Mouse (Mus musculus) midbrain, postnatal 0 days (tissue): ENCODE measurements at regions not wholly inside any gene's neighbourhood (a gene's known extent, or its start where the extent isn't known, plus 50 kb on each side); places are given as distances from the start of the nearest gene placed in this dataset.
A peak's percentile ranks its signal among the peaks of the same experiment; 100 is the strongest.

Experiments used
- ATAC-seq: fragments of 200-750 bp; cut with Nextera tagmentation; 2 replicates; pipeline ENCODE4 v1.8.0; 2017; ENCODE audit warnings: moderate number of reproducible peaks, mild to moderate bottlenecking, moderate TSS enrichment, moderate library complexity; ENCODE audit not compliant: low FRiP score
- DNase-seq: peaks from one replicate; pipeline ENCODE4 v3.0.0-alpha.2; 2015; ENCODE audit warnings: low spot score
- H3K27ac ChIP-seq: fragments of 300-500 bp; sonication (generic); 2 replicates; pipeline ENCODE4 v1.5.1; 2014; ENCODE audit warnings: low read depth, mild to moderate bottlenecking, low read length, mixed read lengths
- H3K27me3 ChIP-seq: fragments of 300-500 bp; sonication (generic); 2 replicates; pipeline ENCODE4 v1.6.1; 2014; ENCODE audit warnings: low read length, control low read depth, mixed read lengths; ENCODE audit not compliant: insufficient read depth
- H3K36me3 ChIP-seq: fragments of 300-500 bp; sonication (generic); 2 replicates; pipeline ENCODE4 v1.6.1; 2014; ENCODE audit warnings: low read length, control low read depth, mixed read lengths; ENCODE audit not compliant: insufficient read depth
- H3K4me1 ChIP-seq: fragments of 300-500 bp; sonication (generic); 2 replicates; pipeline ENCODE4 v1.6.1; 2014; ENCODE audit warnings: mild to moderate bottlenecking, control low read depth, antibody characterized with exemption, low read length, mixed read lengths; ENCODE audit not compliant: insufficient read depth
- H3K4me2 ChIP-seq: fragments of 300-500 bp; sonication (generic); 2 replicates; pipeline ENCODE4 v1.6.1; 2014; ENCODE audit warnings: low read depth, mild to moderate bottlenecking, low read length, mixed read lengths; ENCODE audit not compliant: poor library complexity, severe bottlenecking
- H3K4me3 ChIP-seq: fragments of 300-500 bp; sonication (generic); 2 replicates; pipeline ENCODE4 v1.5.1; 2014; ENCODE audit warnings: low read depth, mild to moderate bottlenecking, low read length, moderate library complexity
- H3K9ac ChIP-seq: fragments of 300-500 bp; sonication (generic); replicated peaks from 2 replicates; pipeline ENCODE4 v1.6.1; 2014; ENCODE audit warnings: mild to moderate bottlenecking, low read length, moderate library complexity, mixed read lengths; ENCODE audit not compliant: poor library complexity, severe bottlenecking
- H3K9me3 ChIP-seq: fragments of 300-500 bp; sonication (generic); 2 replicates; pipeline ENCODE4 v1.6.1; 2016; ENCODE audit warnings: low read length, control low read depth
- CTCF ChIP-seq: IDR thresholded peaks from 2 replicates; pipeline ENCODE4 v1.5.1; 2016; ENCODE audit warnings: antibody characterized with exemption, mild to moderate bottlenecking
- WGBS: fragments of 180-500 bp; shearing (Covaris S2); extraction: QIAGEN DNeasy Blood & Tissue Kit; methylation state at CpG from one replicate; pipeline ENCODE4 v1.1.7; 2014; 5-methylcytosine and 5-hydroxymethylcytosine counted together

- Histone ChIP-seq H3K27me3 (no peaks in the 10 kb centered on the region), H3K4me3 (no peak overlapping the region), H3K4me2 (no peak overlapping the region), H3K9me3 (no peaks in the 10 kb centered on the region), H3K27ac (no peak overlapping the region), H3K4me1 (no peaks in the 10 kb centered on the region), H3K9ac (no peak overlapping the region), H3K36me3 (no peaks in the 10 kb centered on the region)
- no peak for DNase-seq
- TF ChIP-seq CTCF, result no peak
- no peak for ATAC-seq
- 27% methylated on average over 4 of the region's 4 CpGs for WGBS
These were observed 190.2 kb upstream of the Kdm8 start for GRCm38 (mm10) chr7:125254302-125254701.

- DNase-seq (no peak), ATAC-seq (no peak)
- Histone ChIP-seq H3K4me2 (no peak overlapping the region), H3K4me1 (0 out of 2 replicates have a peak, but pooled peaks cover 4% of the 10 kb centered on the region), H3K4me3 (no peak overlapping the region), H3K27me3 (no peaks in the 10 kb centered on the region), H3K9ac (no peak overlapping the region), H3K27ac (no peak overlapping the region), H3K36me3 (no peaks in the 10 kb centered on the region), H3K9me3 (no peaks in the 10 kb centered on the region)
- TF ChIP-seq CTCF, result no peak
These were observed 185.5 kb upstream of the Kdm8 start for GRCm38 (mm10) chr7:125259016-125259415.

GRCm38 (mm10) chr7:125262133-125262532 lies 182.3 kb upstream of the Kdm8 start:
- no peaks in the 10 kb centered on the region for H3K27me3 ChIP-seq
- 57% methylated on average over 2 of the region's 2 CpGs for WGBS
- no peaks in the 10 kb centered on the region for H3K9me3 ChIP-seq
- no peak overlapping the region; the same call in 1 of the 2 replicates for H3K27ac ChIP-seq
- ATAC-seq (no peak), DNase-seq (no peak)
- H3K9ac ChIP-seq, result no peak overlapping the region
- H3K4me1 ChIP-seq, result 0 out of 2 replicates have a peak, but pooled peaks cover 4% of the 10 kb centered on the region
- H3K4me2 ChIP-seq, result no peak overlapping the region
- H3K36me3 ChIP-seq, result no peaks in the 10 kb centered on the region
- no peak overlapping the region for H3K4me3 ChIP-seq
- TF ChIP-seq CTCF, result no peak

GRCm38 (mm10) chr7:125262672-125263365 lies 181.7 kb upstream of the Kdm8 start:
- Histone ChIP-seq H3K4me1 (0 out of 2 replicates have a peak, but pooled peaks cover 4% of the 10 kb centered on the region), H3K27me3 (no peaks in the 10 kb centered on the region), H3K9ac (no peak overlapping the region), H3K4me3 (no peak overlapping the region), H3K36me3 (no peaks in the 10 kb centered on the region), H3K9me3 (no peaks in the 10 kb centered on the region), H3K4me2 (no peak overlapping the region), H3K27ac (peak overlapping the region; percentile 43; the same call in 1 of the 2 replicates)
- ATAC-seq (peak; percentile 78), DNase-seq (peak; percentile 91)
- WGBS, result 17% methylated on average over 12 of the region's 12 CpGs
- no peak for TF ChIP-seq CTCF

GRCm38 (mm10) chr7:125263756-125264155 lies 180.7 kb upstream of the Kdm8 start:
- peak; percentile 50 for TF ChIP-seq CTCF
- Histone ChIP-seq H3K4me3 (no peak overlapping the region), H3K9me3 (no peaks in the 10 kb centered on the region), H3K36me3 (no peaks in the 10 kb centered on the region), H3K4me2 (no peak overlapping the region), H3K4me1 (0 out of 2 replicates have a peak, but pooled peaks cover 4% of the 10 kb centered on the region), H3K27ac (no peak overlapping the region), H3K27me3 (no peaks in the 10 kb centered on the region), H3K9ac (no peak overlapping the region)
- 56% methylated on average over 2 of the region's 2 CpGs for WGBS
- ATAC-seq (no peak), DNase-seq (no peak)

GRCm38 (mm10) chr7:125270711-125271110 lies 173.8 kb upstream of the Kdm8 start:
- H3K9me3 ChIP-seq, result no peaks in the 10 kb centered on the region
- no peaks in the 10 kb centered on the region for H3K27me3 ChIP-seq
- H3K4me2 ChIP-seq, result no peak overlapping the region
- no peaks in the 10 kb centered on the region for H3K4me1 ChIP-seq
- no peaks in the 10 kb centered on the region for H3K36me3 ChIP-seq
- H3K27ac ChIP-seq, result no peak overlapping the region
- 55% methylated on average over 3 of the region's 3 CpGs for WGBS
- DNase-seq, result no peak
- ATAC-seq, result no peak
- H3K9ac ChIP-seq, result no peak overlapping the region
- no peak for TF ChIP-seq CTCF
- no peak overlapping the region for H3K4me3 ChIP-seq
